Mouse (Mus musculus) spleen, adult 18-20 months (tissue): ENCODE measurements around the gene Hsd3b7.
A peak's percentile ranks its signal among the peaks of the same experiment; 100 is the strongest.
"Not testable (repeated sequence)": the region's sequence is repeated elsewhere in the genome, so short reads cannot be mapped to it uniquely, and the experiment has no call there.

Experiments
- DNase-seq, 2 experiments: peaks; one replicate each; pipeline ENCODE4 v3.0.0; 2022; ENCODE audit warnings: mixed read lengths in 2 of 2

Hsd3b7 gene

DNA sequence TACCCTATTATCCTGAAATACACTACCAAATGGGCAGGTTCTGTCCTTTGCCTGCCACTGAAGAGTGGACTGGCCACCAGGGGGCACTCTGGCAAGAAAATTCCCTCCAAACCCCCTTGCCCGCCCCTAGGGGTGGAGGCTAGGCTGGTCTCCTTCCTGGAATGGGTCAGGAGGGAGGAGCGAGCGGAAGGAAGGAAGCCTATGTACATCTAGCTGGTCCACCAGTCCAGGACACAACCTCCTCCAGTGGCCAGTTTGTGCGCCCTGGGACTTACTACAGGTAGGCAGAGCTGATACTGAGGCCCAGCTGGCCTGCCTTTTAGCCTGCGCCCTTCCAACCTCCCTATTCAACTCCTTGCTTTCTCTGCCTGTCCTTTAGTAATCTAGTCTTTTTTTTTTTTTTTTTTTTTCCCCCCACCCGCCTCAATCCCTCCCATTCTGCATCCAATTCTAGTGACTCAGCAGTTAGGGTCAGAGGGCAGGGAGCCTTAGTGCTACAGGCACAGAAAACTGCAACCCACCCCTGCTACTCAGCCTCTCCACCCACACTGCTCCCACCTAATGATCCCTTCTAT lies at the start of gene Hsd3b7:
Gene Hsd3b7, plus strand, starts transcription at position 170 of the 575 bp plus-strand sequence.
- DNase-seq: peak; percentile 63 to 78

DNA sequence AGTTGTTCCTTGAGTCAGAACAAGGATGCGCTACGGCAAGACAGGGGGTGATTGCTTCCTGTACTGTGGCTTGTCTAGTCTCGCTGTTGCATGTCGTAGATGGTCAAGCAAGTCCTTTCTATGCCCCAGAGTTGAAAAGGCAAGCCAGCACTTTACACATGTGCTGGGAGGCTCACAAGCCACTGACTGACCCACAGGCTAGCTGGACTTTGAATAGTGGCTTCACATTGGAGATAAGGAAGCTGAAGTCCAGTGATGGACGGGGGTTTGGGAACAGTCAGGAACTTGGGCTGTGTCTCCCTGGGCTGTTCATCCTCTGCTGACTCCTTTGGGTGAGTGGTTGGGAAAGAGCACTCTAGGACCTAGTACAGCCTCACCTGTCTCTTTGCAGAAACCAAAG lies 48.8 kb upstream of the Hsd3b7 start:
- DNase-seq: no peak

DNA sequence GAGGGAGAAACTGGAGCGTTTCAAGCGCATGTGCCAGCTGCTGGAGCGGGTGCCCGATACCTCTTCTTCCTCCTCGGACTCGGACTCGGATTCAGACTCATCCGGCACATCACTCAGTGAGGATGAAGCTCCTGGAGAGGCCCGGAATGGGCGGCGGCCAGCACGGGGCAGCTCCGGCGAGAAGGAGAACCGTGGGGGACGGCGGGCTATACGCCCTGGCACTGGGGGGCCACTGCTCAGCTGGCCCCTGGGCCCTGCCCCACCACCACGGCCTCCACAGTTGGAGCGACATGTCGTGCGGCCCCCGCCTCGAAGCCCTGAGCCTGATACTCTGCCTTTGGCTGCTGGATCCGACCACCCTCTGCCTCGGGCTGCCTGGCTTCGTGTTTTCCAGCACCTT lies 48.3 kb upstream of the Hsd3b7 start:
- DNase-seq: no peak

DNA sequence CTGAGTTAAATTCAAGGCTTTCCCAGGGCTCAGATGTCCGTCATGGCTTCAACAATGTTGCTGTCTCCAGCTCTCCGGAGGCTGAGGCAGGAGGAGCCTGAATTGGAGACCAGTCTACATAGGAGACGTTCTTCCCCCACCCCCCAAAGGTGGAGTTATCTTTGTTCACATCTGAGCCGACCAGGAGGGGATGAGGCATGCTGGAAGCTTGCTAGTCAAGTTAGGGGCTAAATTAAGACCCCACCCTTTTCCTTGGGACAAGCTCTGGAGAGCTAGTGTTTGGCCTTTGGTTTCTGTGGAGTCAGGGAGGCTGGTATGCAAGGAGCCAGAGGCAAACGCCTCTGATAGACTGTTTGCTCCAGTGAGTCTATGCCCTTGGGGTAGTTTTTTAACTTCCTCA lies 47.2 kb upstream of the Hsd3b7 start:
- no peak for DNase-seq

DNA sequence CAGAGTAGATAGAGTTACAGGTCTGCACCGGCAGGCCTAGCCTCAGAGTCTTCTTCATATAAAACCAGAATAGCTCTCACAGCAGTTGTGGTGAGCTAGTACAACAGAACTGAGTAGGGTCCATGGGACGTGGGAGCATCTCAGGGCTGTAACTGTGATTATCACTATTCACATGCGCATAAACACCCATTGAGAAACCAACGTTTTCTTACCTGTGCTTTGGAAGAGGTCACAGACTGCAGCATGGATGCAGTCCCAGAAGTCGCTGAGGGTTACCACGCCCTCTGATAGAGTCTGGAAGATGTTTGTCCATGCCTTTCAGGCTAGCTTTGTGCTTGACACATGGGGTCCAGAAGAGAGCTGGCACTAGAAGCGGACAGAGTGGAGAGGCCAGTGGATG lies 46.7 kb upstream of the Hsd3b7 start:
- DNase-seq: no peak

DNA sequence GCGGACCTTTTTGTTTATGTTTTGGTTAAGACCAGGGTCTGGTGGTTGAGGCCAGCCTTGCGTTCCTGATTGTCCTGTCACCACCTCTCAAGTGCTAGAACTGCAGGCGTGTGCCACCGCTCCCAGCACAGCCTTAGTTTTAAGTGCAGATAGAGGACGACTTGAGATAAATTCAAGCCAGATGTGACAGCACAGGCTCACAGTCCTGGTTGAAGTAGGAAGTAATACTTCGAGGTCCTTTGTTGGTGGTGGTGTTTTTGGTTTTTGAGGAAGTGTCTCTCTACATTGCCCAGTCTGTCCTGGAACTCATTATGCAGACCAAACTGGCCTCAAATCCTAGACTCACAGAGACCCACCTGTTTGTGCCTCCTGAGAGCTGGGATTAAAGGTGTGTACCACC lies 40.7 kb upstream of the Hsd3b7 start:
- no peak for DNase-seq

DNA sequence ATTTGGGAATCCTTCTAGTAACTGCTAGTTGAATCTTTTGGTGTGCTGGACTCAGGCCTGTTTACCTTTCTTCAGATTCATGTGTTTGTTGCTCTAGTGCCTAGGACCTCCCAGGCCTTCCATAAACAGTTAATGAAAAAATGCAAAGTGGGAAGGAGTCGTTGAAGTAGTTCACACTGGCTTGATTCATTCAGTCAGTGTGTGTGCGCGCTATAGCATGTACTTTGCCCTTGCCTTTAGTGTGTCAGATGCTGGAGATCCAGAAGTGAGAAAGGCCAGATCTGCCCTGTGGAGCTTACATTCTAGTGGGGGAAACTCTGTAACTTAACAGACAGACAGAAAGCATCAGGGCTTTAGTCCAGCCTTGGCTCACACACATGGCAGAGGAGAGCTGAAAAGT lies 39.9 kb upstream of the Hsd3b7 start:
- no peak for DNase-seq

DNA sequence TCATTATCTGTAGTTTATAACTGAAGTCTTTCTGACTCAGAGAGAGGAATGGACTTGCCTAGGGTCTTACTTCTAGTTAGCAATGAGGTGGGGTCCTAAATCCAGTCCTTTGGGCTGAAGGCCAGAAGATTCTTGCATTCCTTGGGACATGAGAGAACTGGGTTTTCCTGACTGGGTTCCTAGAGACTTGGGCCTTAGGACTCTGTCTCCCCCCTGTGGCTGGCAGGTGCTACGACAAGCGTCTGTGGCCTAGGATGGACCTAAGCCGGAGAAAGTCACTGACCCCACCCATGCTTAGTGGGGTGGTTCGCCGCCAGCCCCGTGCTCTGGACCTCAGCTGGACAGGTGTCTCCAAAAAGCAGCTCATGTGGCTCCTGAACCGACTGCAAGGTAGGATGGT lies 39.4 kb upstream of the Hsd3b7 start:
- peak; percentile 38 to 73 for DNase-seq

DNA sequence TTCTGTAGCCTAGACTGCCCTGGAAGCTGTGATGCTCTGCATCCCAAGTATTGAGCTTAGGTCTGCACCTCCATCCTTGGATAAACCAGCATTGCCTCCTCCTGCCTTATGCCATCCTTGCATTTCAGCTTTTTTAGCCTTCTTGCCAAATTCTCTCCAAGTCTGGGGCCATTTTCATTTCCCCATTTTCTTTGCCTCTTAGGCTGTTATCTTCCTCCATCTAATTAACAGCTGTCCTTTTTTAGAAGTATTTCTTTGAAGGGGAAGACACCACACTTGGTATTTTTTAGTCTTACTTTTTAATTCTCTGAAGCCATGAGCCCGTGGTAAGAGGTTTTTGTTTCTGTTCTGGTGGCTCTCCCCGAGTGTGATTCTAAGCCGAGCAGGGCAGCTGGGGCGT lies 36.8 kb upstream of the Hsd3b7 start:
- no peak for DNase-seq

DNA sequence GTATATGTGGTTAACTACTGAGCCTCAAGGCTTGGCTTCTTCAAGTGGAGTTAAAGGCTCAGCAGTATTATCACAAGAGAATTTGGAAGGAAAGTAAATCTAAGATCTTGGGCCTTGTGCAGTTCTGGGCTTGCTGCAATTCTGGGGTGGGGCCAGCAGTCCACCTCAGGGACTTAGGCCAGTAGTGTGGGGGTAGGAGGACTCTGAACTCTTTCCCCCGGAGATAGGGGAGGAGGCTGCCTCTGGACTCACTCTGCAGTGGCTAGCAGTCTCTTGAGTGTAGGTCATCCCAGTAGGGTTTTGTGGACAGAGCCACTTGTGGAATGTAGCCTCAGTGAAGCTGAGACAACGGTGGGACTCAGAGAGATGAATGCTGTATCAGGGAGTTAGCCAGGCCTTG lies 34.6 kb upstream of the Hsd3b7 start:
- DNase-seq: no peak

DNA sequence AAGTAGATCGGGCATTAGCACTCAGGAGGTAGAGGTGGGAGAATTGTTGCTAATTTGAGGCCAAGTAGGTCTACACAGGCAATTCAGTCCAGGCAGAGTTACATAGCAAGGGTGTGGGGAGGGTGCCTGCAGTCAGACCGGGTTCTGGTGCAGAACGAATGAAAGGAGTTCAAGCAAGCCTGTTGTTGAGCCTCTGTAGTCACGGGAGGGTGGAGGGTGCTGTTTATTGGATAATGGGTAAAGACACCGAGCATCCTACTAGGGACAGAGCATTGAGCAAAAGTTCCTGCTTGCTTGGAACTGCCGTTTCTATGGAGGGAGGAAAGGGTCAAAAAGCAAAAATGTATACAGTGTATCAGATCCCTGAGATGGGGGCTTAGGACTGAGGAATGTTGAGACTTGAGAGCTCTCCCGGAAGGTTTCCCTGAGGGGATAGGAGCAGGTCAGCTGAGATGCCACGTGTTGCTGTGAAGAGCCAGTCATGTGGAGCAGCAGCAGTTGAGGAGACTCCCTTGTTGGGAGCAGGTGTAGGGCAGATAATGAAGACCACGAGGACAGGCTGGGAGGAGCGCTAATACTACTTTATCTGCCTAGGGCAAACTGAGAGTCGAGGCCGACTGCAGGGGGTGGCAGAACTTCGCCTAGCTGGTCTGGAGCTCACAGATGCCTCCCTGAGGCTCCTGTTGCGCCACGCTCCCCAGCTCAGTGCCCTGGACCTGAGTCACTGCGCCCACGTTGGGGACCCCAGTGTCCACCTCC lies 33.4 kb upstream of the Hsd3b7 start:
- no peak for DNase-seq

DNA sequence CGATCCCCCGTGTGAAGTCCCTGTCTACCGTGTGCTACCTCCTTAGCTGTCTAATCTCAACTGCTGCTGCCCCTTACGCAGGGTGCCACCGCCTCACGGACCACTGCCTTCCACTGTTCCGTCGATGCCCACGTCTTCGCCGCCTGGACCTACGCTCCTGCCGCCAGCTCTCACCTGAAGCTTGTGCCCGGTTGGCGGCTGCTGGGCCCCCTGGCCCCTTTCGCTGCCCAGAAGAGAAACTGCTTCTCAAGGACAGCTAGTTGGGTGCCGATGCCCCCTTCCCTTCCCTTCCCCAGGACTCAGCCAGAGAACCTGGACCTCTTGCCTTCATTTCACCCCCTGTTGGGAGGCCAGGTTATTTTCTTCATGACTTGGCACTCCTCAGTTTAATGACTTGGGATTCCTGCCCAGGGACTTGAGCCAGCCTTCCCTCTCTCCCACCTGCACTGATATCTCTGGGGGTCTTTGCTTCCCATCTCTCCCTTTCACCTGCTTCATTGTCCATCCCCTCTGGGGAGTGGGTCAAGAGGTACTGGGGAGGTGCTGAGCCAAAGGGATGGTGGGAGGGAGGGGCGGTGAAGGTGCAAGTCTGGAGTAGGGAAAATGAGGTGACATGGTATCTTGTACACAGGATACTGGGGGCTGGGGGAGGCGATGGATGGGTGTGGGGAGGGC lies 32.6 kb upstream of the Hsd3b7 start:
- DNase-seq: no peak

DNA sequence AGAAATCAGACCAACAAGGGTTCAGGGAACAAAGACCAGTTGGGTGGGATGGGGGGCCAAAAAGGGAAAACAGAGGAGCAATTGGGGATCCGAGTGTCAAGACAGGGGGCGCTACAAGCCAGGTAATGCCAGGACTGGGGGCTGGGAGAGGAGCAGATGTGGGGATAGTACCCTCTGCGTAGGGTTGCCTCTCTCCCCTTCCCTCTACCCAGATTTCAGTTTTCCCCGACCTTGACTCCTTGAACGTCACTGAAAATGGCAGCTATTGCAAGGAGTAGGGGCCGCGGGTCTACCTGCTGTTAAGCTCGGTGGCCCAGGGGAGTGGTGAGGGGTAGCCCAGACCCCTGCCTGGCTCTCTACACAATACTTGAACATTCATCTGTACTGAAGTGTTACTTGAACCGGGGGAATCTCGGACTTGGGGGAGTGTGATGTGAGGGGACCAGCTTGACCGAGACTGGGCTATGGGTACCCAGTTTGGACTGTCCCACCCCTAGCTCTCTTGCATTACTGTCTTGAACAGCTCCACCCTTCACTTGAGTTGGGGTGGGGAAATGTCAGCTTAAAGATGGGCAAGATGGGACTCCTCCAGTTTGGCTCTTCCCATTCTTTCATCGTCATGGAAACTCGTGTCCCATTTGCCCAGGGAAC lies 31.9 kb upstream of the Hsd3b7 start:
- DNase-seq: no peak

DNA sequence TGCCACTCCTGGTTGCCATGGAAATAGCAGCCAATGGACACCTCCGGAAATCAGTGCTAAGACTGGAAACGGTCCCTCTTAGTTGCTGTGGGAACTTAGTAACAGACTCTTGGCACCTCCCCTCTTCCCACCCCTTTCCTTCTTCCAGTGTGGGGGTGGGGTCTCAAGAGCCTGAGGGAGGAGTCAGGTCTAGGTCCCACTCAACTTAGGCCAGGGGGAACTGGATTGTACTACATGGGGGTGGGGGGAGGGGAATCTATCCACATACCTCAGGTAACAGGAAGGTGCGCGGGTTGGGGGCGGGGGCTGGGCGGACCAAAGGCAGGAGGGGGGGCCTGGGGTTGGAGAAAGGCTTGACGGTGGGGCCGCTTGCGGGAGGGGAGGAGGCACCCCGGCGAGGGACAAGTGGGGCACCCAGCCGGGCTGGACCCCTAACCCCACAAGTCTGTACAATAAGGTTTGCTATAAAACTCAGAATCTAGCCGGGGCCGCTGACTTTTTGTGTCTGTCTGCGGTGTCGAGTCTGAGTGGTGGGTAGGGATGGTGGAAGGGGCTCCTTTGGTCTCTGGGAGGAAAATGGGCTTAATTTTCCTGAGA lies 31.3 kb upstream of the Hsd3b7 start:
- DNase-seq: peak; percentile 51 to 62

DNA sequence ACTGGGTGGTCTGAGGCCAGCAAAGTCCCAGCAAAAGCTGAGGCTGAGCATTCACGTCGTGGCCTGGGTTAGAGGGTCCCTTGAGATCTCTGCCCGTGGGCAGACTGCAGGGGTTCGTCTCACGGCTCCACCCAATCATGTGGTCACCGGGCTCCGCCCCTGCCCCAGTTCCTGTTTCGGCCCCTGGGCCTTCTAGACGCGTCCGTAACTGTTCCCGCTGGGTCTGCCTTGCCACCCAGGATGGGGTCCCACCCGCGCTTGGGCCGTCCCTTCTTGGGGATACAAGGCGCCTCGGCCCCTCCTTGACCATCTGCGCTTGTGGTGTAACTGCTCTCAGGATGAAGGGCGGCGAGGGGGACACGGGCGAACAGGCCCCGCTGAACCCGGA lies 30.8 kb upstream of the Hsd3b7 start, which contains the start of gene Orai3:
Gene Orai3, plus strand, starts transcription at position 165 of the 388 bp plus-strand sequence.
- DNase-seq: peak; percentile 81 to 91

DNA sequence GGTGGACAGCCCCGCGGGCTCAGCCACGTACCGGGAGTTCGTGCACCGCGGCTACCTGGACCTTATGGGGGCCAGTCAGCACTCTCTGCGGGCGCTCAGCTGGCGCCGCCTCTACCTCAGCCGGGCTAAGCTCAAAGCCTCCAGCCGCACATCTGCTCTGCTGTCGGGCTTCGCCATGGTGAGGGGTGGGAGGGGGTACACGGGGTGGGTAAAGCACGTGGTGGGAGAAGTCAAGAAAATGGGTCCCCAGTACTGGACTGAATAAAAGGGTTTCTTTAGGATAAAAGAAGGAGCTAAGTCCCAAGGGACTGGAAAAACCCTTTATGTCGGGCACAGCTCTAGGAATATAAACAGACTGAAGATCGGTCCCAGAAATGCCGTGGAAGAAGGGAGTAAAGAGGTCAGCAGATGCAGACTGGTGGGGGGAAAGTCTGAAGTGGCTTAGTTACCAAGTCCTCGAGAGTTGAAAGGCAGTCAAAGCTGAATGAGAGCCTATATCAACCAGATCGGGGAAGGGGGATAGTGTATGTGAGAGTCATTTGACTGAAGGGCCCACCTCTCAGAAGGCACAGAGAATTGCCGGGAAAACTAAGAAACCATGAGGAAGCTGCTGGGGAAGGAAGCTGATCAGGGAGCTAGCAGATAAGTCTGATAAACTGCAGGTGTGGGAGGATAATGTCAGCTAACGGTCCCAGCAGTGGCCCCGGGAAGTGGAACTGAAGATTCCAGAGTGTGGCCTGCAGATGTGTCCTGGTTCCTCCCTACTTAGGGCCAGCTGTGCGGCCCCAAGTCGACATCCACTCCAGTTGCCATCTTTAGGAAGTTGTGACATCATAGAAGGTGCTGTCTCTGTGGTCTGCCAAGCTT lies 30.1 kb upstream of the Hsd3b7 start:
- DNase-seq: no peak

DNA sequence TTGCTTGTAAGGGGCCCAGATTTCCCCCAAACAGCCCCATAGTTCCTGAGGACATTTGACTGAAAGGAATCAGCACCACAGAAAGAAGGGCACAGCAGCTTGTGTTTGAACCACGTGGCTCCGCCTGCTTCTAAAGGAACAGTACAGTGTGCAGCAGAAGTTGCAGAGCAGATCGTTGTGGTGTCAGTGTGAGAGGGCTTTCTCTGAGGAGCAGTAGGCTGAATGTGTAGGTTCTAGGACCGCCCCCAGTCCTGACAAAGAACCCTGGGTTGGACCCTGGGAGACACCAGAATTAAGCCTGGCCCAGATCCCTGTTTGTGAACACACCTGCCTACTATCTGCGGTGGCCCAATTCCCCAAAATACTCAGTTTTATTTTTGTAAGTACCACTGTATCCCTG lies 29.1 kb upstream of the Hsd3b7 start:
- DNase-seq: no peak

DNA sequence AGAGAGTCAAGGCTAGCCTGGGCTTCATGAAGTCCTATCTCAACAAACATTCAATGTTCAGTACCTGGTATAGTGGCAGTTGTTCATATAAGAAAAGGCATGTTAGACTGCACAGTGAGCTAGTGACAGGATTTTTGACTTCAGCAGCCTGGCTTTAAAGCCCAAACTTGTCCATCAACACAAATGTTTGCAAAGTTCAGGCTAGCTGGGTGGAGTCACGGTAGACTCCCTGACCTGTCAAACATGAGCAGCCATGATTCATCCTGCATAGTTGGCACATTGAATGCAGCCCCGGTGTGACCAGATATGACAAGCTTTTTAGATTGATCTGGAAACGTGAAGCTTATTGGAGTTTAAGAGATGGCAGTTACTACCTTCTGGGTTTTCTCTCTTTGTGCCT lies 28.3 kb upstream of the Hsd3b7 start:
- DNase-seq: no peak

DNA sequence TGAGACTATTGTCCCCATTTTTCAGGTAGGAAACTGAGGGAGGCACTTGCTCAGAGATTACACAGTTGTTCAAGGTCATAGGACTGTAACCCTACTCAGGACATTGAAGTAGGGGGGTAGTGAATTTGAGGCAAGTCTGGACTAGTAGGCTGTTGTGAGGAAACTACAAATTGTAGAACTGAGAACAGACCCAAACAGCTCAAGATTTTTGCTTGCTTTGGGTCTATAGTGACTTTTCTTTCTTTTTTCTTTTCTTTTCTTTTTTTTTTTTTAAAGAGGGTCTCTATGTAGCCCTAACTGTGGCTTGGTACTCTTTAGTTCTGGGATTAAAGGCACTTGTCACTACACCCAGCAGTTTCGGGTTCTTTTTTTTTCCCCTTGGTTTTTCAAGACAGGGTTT lies 27.8 kb upstream of the Hsd3b7 start:
- DNase-seq: no peak

DNA sequence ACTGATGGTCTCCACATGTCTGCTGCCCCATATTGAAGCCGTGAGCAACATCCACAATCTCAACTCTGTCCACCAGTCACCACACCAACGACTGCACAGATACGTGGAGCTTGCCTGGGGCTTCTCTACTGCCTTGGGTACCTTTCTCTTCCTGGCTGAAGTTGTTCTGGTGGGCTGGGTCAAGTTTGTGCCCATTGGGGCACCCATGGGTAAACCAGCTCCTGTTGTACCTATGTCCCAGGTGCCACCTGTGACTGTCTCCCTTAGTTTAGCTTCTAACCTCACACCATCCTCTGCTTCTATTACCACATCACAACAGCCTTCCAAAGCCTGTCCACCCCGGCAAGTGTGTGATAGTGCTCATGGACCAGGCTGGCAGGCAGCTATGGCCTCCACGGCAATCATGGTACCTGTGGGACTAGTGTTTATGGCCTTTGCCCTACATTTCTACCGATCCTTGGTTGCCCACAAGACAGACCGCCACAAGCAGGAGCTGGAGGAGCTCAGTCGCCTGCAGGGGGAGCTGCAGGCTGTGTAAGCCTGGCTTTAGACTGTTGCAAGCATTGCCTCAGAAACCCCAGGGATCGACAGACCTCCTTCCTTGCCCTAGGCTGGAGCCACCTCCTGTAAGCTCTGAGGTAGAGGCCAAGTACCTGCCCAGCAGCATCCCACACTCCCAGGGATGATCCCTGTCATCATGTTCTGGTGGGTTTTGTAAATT lies 26.6 kb upstream of the Hsd3b7 start:
- peak; percentile 52 to 67 for DNase-seq

DNA sequence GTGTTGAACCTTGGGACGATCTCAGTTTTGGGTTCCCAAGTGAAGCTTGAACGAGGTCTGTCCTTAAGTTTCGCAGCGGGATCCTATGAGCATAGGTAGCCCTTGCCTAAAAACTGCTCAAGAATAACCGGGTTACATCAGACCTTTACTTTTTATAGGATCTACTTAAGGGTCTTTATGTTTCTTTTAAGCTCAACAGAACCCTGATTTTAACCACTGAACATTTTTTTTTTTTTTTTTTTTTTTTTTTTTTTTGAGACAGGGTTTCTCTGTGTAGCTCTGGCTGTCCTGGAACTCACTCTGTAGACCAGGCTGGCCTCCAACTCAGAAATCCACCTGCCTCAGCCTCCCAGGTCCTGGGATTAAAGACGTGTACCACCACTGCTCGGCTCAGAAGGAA lies 24.6 kb upstream of the Hsd3b7 start:
- DNase-seq: not testable (repeated sequence)

DNA sequence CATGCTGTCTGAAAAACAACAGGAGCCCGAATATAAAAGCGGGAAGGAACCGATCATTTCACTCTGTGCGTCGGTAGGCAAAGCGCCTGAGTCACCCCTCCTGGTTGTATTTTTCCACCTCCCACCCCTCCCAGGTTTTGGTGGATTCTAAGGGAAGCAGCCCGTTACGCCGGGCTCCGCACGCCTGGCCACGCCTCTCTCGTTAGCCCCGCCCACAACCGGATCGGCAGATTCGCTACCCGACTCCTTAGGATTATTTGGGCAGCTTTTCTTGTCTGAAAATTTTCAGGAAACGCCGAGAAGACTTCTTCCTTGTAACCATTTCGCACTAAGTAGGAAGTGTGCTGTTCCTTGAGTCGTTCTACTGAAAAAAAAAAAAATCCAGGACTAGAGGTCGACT lies 24.0 kb upstream of the Hsd3b7 start, which contains the start of gene Setd1a:
Gene Setd1a, plus strand, starts transcription at position 245 of the 400 bp plus-strand sequence.
- peak; percentile 71 to 88 for DNase-seq
